Mouse (Mus musculus) midbrain, embryonic 12.5 days (tissue): Measurements from ENCODE around the gene Gm28710. TPM values are rescaled to one million over a fixed set of nuclear protein-coding genes. Genes with fewer than 3 reads are reported as not detected.

Experiments used
- polyA plus RNA-seq: library from polyadenylated mRNA; unstranded; fragments of >200 nt; fragmentation: Nextera tagmentation; extraction: Ambion mirVana; gene quantifications from 2 replicates; pipeline ENCODE4 v1.2.1, GENCODE M21; 2016

Gene Gm28710
- polyA plus RNA-seq, 1 experiment from 2014 or later: not detected

Other genes with a start within 250 kb of the Gm28710 start
- gene Hgf, start 238.3 kb upstream of the Gm28710 start, polyA plus RNA-seq: 0.39 and 1.2 TPM in 2 replicates